Mouse (Mus musculus): Measurements from ENCODE around the gene Plbd2. TPM values are rescaled to one million over a fixed set of nuclear protein-coding genes. Genes with fewer than 3 reads are reported as not detected.

Gene Plbd2
- polyA plus RNA-seq (2012; rRNA removed) = 16.8 and 23.2 TPM in 2 replicates

DNA sequence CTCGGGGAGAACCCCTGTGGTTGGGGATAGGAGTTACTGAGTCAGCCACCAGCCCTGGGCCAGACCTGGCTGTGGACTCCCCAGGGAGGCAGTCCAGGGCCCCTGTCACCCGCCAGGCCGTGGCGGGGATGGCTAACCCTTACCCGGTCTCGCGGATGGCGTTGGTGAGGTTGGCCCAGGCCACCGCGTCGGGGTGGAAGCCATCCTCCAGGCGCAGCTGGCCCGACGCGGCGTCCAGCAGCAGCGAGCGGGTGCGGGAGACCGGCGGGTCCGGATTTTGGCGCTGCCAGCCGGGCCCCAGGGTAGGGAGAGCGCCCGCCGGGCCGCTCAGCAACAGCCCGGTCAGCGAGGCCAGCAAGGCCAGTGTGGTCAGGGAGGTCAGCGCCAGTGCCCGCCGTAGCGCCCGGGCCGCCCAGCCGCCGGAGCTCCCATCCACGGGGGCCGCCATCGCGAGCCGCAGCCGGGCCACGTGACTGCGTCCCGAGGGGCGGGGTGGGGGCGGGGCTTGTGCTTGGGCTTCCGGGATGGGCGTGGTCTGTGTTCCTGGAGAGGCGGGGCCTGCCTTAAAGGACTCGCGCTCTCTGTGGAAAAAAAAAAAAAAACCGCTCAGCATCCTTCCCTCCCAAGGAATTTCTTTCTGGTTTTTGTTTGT lies at the start of gene Plbd2:
Plbd2 (minus strand) TSS at position 482 of the 652 bp plus-strand sequence.
- peak; percentile 94 for DNase-seq (ENCODE audit: low read depth)
- TF ChIP-seq POLR2A (IDR thresholded peaks at IDR 0.05; ENCODE audit: borderline replicate concordance, extremely low read depth, insufficient read depth, insufficient read length, poor library complexity, severe bottlenecking) = peak; percentile 95
- TF ChIP-seq CTCF (IDR thresholded peaks at IDR 0.05; ENCODE audit: borderline replicate concordance, extremely low read depth, insufficient read depth, insufficient read length) = no peak

DNA sequence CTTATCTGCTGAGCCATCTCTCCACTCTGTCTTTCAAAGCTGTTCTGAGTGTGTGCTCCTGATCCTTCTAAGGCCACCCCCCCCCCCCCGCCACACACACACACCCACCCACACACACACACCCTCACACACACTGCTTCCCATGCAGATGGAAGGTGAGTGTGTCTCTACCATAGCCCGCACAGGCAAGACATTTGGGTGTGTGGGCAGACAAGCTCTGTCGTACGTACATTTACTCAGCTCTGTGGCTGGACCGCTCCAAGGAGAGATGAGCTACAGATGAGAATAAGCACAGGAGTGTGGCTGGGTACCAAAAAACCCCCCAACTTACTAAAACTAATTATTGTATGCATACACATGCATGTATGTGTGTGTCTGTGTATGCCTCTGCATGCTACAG lies 47.2 kb upstream of the Plbd2 start:
- no peak for DNase-seq (ENCODE audit: low read depth)
- TF ChIP-seq CTCF (IDR thresholded peaks at IDR 0.05; ENCODE audit: borderline replicate concordance, extremely low read depth, insufficient read depth, insufficient read length) (no peak), POLR2A (IDR thresholded peaks at IDR 0.05; ENCODE audit: borderline replicate concordance, extremely low read depth, insufficient read depth, insufficient read length, poor library complexity, severe bottlenecking) (no peak)

DNA sequence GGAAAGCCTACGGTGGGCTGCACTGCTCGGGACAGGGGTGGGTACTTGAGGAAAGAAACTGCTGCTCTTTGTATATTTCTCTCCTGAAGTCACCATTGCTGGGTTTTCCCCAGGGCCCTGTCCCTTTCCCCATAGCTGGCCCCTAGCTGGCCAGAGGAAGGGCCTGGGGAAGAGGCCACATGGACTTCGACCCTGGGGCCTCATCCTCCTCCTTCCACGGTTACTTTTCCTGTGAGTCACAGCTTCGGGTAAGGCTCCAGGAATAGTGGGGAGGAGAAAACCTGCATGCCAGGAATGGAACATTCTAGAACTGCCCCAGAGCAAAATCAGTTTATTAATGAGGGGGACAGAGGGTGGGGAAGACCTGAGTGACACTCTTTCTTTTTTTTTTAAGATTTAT lies 46.7 kb upstream of the Plbd2 start:
- TF ChIP-seq CTCF (IDR thresholded peaks at IDR 0.05; ENCODE audit: borderline replicate concordance, extremely low read depth, insufficient read depth, insufficient read length) (no peak), POLR2A (IDR thresholded peaks at IDR 0.05; ENCODE audit: borderline replicate concordance, extremely low read depth, insufficient read depth, insufficient read length, poor library complexity, severe bottlenecking) (no peak)
- no peak for DNase-seq (ENCODE audit: low read depth)

DNA sequence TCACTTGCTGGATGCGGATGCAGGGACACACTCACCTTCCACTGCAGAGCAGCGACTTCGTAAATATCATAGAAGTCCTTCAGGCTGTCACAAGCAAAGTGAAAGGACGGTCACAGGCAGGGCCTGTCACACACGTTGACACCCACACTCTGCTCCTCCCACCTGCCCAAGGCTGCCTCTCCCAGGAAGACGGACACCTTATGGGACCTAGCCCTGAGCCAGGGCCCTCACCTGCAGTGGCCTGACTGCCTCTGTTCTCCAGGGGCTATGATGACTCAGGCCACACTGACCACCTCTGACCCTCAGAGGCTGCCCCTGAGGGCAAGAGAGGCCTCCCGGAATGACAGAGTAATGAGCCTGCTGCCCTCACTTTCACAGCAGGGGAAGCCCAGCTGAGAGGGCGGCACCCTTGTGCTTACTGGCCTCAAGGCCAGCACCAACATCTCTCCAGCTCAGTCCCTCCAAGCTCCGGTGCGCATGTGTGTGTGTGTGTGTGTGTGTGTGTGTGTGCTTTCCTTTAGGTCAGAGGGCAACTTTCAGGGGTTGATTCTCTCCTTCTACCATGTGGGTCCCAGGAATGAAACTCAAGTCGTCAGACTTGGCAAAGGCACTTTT lies 44.9 kb upstream of the Plbd2 start:
- TF ChIP-seq CTCF (IDR thresholded peaks at IDR 0.05; ENCODE audit: borderline replicate concordance, extremely low read depth, insufficient read depth, insufficient read length) (no peak), POLR2A (IDR thresholded peaks at IDR 0.05; ENCODE audit: borderline replicate concordance, extremely low read depth, insufficient read depth, insufficient read length, poor library complexity, severe bottlenecking) (no peak)
- DNase-seq (ENCODE audit: low read depth) = no peak

DNA sequence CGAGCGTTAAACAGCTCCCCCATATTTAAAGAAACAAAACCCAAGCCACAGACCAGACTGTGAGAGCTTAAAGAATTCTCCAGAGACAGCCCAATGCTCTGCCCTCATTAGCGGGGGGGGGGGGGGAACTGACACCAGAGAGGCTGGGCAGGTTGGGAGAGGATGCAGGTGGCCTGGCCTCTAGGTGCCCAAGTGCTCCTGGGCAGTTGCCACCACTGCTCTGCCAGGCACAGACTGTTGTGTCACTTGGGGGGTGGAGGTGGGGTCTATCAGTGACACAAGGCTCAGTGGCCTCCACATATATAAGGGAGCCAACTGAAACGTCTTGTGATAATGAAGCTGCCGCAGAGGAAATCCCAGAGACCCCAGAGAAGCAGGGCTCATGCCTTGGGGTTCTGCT lies 33.2 kb upstream of the Plbd2 start:
- no peak for TF ChIP-seq POLR2A (IDR thresholded peaks at IDR 0.05; ENCODE audit: borderline replicate concordance, extremely low read depth, insufficient read depth, insufficient read length, poor library complexity, severe bottlenecking)
- no peak for DNase-seq (ENCODE audit: low read depth)

DNA sequence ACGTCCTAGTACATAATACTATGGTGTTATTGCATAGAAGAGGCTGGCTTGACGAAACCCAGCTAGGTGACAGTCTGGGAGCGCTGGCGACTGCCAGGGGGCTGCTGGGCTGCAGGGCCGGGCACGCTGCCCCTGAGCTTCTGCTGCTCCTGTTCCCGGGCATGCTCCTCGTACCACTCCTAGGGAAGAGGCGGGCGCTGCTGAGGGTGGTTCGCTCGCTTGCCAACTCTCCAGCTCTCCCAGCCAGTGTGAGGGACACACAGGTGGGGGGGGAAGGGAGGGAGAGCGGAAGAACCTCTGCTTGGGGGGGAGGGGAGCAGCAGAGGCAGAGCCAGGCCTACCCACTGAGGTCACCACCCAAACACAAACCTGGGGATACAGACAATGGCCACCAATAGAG lies 32.6 kb upstream of the Plbd2 start:
- peak; percentile 69 for DNase-seq (ENCODE audit: low read depth)
- TF ChIP-seq POLR2A (IDR thresholded peaks at IDR 0.05; ENCODE audit: borderline replicate concordance, extremely low read depth, insufficient read depth, insufficient read length, poor library complexity, severe bottlenecking) (no peak), CTCF (IDR thresholded peaks at IDR 0.05; ENCODE audit: borderline replicate concordance, extremely low read depth, insufficient read depth, insufficient read length) (no peak)

DNA sequence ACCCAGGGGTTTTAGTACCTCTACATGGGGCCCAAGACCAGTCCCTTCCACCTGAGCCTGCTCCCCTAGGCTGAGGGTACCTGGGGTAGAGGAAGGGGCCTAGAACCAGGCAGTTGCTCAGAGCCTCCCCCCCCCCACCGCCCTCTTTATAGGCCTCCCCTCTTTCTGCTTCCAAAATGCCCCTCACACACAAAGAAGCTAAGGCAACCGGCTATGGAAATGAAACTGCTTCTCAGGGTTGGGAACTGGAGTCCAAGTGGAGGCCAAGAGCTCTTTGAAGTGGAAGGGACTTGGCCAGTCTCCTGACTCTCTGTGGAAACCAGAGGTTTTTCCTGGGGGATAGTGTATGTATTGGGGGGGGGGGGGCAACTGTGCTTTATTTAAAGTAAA lies 31.3 kb upstream of the Plbd2 start:
- peak; percentile 81 for DNase-seq (ENCODE audit: low read depth)
- TF ChIP-seq POLR2A (IDR thresholded peaks at IDR 0.05; ENCODE audit: borderline replicate concordance, extremely low read depth, insufficient read depth, insufficient read length, poor library complexity, severe bottlenecking) (no peak), CTCF (IDR thresholded peaks at IDR 0.05; ENCODE audit: borderline replicate concordance, extremely low read depth, insufficient read depth, insufficient read length) (no peak)

DNA sequence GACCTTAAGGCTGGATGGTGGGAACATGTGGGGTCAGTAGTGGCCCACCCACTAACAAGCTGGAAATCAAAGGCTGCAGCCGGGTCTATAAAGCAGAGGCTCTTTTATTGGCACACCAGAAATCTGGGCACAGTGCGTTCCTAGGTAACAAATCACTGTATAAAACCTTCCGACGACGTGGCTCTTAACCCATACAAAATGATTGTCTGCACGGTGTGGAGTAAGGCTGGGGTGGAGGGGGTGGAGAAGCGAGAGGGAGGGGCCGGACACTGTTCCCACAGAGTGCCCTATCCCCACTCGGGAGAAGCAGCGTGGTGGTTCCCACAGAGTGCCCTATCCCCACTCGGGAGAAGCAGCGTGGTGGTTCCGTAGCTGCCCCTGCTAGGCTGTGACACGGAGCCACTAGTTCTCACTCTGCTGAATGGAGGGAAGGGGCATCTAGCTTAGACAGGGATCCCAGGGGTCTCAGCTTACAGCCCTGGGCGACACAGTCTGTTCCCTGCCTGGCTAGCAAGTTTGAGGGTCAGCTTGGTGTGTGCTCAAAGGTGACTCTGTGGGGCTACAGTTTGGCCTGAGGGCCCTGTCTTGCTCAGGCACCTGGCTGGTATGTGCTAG lies 30.8 kb upstream of the Plbd2 start:
- DNase-seq (ENCODE audit: low read depth) = peak; percentile 59
- no peak for TF ChIP-seq POLR2A (IDR thresholded peaks at IDR 0.05; ENCODE audit: borderline replicate concordance, extremely low read depth, insufficient read depth, insufficient read length, poor library complexity, severe bottlenecking)
- no peak for TF ChIP-seq CTCF (IDR thresholded peaks at IDR 0.05; ENCODE audit: borderline replicate concordance, extremely low read depth, insufficient read depth, insufficient read length)

DNA sequence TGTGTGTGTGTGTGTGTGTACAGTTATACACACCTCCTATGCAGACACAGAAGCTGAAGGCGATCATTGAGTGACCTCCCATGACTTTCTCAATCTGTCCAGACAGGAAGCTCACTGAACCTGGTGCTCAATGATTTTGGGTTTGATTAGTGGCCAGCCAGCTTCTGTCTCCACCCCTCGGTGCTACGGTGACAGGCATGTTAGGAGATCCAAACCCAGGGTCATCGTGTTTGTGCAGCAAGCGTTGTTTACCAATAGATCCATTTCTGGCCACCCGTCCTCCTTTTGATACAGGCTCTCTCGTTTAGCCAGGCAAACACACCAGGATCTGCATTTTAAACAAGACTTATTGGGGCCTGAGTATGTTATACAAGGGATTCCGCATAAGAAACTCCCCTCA lies 28.2 kb upstream of the Plbd2 start:
- DNase-seq (ENCODE audit: low read depth) = no peak
- no peak for TF ChIP-seq POLR2A (IDR thresholded peaks at IDR 0.05; ENCODE audit: borderline replicate concordance, extremely low read depth, insufficient read depth, insufficient read length, poor library complexity, severe bottlenecking)
- TF ChIP-seq CTCF (IDR thresholded peaks at IDR 0.05; ENCODE audit: borderline replicate concordance, extremely low read depth, insufficient read depth, insufficient read length) = no peak

DNA sequence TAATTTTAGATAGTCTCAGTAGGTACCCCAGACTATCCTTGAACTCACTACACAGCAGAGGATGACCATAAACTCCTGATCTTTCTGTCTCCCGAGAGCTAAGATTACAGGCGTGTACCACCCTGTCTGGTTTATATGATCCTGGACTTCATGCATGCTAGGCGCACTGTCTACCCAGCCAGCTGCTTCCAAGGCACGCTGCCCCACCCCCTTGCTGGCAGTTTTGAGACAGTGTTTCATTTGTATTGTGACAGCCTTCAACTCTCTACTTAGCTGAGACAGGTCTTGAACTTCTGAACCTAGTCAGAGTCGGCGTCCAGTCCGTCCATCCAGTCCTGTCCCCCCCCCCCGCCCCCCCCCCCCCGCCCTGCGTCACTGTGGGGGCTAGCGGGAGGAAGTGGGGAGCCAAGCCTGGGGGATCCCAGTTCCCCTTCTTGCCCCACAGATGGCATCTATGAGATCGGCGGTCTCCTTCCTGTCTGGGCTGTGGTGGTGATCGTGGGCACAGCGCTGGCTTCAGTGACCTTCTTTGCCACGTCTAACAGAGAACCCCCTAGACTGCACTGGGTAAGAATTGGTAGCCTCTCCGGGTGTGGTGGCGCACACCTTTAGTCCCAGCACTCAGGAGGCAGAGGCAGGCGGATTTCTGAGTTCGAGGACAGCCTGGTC lies 24.0 kb upstream of the Plbd2 start:
- TF ChIP-seq POLR2A (IDR thresholded peaks at IDR 0.05; ENCODE audit: borderline replicate concordance, extremely low read depth, insufficient read depth, insufficient read length, poor library complexity, severe bottlenecking) (no peak), CTCF (IDR thresholded peaks at IDR 0.05; ENCODE audit: borderline replicate concordance, extremely low read depth, insufficient read depth, insufficient read length) (no peak)

DNA sequence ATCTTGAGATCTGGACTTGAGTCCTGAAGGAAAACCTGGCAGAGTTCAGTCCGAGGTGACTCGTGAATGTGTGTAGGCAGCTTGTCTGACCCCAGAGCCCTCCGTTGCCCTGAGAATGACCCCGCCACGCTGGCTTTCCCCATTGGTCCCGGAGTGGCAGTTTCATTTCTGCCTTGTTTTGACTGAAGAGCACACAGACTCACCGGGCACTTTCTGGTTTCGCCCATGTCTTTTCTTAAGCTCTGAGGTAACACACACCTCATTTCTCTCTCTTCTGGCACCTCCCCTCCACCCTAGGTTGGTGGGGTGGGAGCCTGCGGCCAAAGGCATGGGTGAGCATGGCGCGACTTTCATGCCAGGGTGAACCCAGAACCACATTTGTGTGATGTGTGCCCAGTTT lies 22.9 kb upstream of the Plbd2 start:
- no peak for DNase-seq (ENCODE audit: low read depth)
- TF ChIP-seq CTCF (IDR thresholded peaks at IDR 0.05; ENCODE audit: borderline replicate concordance, extremely low read depth, insufficient read depth, insufficient read length) (no peak), POLR2A (IDR thresholded peaks at IDR 0.05; ENCODE audit: borderline replicate concordance, extremely low read depth, insufficient read depth, insufficient read length, poor library complexity, severe bottlenecking) (no peak)

More for the DNA sequence above, 24.0 kb upstream of the Plbd2 start:
- no peak for DNase-seq (ENCODE audit: low read depth)
